In the genomic region with DNA sequence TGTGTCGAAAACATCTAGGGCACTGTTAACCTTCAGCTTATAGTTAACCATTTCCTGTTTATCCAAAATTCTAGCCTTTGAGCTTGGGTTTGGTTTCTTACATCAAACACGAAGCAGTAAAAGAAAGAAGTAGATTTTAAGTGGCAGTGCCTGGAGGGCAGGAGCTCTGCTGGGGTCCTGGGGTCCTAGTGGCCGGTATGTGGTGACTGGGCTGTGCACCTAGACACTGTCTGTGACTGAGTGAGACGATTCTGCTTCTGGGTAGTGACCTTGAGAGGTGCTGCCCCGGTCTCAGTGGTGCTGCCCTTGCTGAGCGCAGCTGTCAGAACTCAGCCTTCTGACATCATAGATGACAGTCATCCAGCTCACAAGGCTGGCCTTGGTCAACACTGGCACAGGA, we compare ENCODE assay signal across 21 mouse cellular contexts.
A peak's percentile ranks its signal among the peaks of the same experiment; 100 is the strongest.
DNase-seq lines count a peak whose midpoint lies in the region; ATAC-seq and TF ChIP-seq lines count a peak whose summit lies in the region.
"Had no signal": no experiment of that assay in that cellular context is flagged by ENCODE, and none has a peak within 500 bp of the region (broad histone marks: within the 10 kb centered on the region; RNA-seq: fewer than 3 reads in every experiment).

No protein-coding gene starts in this region.

- no peaks in the 10 kb centered on the region for H3K27me3 ChIP-seq in testis, adult 2 months (ENCODE audit: control insufficient read depth, insufficient read depth, low read length)
- H3K27me3 ChIP-seq: embryonic facial prominence, embryonic 15.5 days; limb, embryonic 13.5 days; liver, embryonic 13.5 days had no signal

- no peaks in the 10 kb centered on the region; the same call in none of the 2 replicates for H3K4me1 ChIP-seq in testis, adult 2 months (ENCODE audit: control insufficient read depth, insufficient read depth, low read length)
- H3K4me1 ChIP-seq: liver, embryonic 13.5 days had no signal

- H3K4me3 ChIP-seq in testis, adult 2 months (ENCODE audit: control insufficient read depth, low read depth, low read length) = peak overlapping the region; percentile 60
- H3K4me3 ChIP-seq: embryonic facial prominence, embryonic 15.5 days; heart, embryonic 10.5 days; left cerebral cortex, adult 2 months; limb, embryonic 13.5 days; liver, embryonic 13.5 days had no signal

- no peak for TF ChIP-seq CTCF in testis, adult 2 months (IDR thresholded peaks at IDR 0.05; ENCODE audit: control insufficient read depth, insufficient read depth, insufficient replicate concordance, low read depth, low read length)

- H3K27ac ChIP-seq in testis, adult 2 months (ENCODE audit: control insufficient read depth, insufficient read depth, low read depth, low read length) = no peak overlapping the region
- H3K27ac ChIP-seq: heart, embryonic 10.5 days; left cerebral cortex, adult 2 months; liver, embryonic 13.5 days had no signal

- peak; percentile 81 for ATAC-seq in CD4-positive, CD25-positive, alpha-beta regulatory T cell, adult 4 months
- ATAC-seq in inflammation-experienced regulatory T-cells, adult 6 months = peak; percentile 81
- ATAC-seq: forebrain, embryonic 16.5 days; midbrain, embryonic 16.5 days had no signal

- no peak for DNase-seq in testis, postnatal 14 days (ENCODE audit: low spot score)
- peak; percentile 75 for DNase-seq in adrenal gland, adult 2 months
- no peak for DNase-seq in layer of hippocampus, postnatal 14 days (ENCODE audit: low spot score in 2 of 2)
- no peak for DNase-seq in frontal cortex, postnatal 36 days (ENCODE audit: low spot score in 2 of 2)
- DNase-seq: cerebellum, adult 18-20 months; cerebellum, postnatal 36 days; gastrocnemius, postnatal 36 days; heart, postnatal 10 days; kidney, adult 2 months; kidney, postnatal 14 days; liver, embryonic 13.5 days; lung, postnatal 36 days had no signal

- no peaks in the 10 kb centered on the region; the same call in 1 of the 2 replicates for H3K36me3 ChIP-seq in testis, adult 2 months (ENCODE audit: control insufficient read depth, insufficient read depth, low read length)

- peak; percentile 49; the same call in 1 of the 2 replicates for TF ChIP-seq POLR2A in testis, adult 2 months (IDR thresholded peaks at IDR 0.05; ENCODE audit: control insufficient read depth, low read depth, low read length)
